Mouse (Mus musculus) embryonic stem cell, embryonic (primary cell): Measurements from ENCODE around the gene Ttc9.

Source experiments
- CTCF ChIA-PET, 4 experiments: fragments of 300-600 bp in 2 of 4; fragments of 350-600 bp in 2 of 4; sonication (Branson Sonifier 250); formaldehyde crosslinking; loops; one replicate each; lab custom pipeline; 2022; ENCODE audit warnings: inconsistent platforms in 2 of 4; lab: Charles Lee
- POLR2A ChIA-PET, 4 experiments: fragments of 300-600 bp in 2 of 4; fragments of 350-600 bp in 2 of 4; sonication (Branson Sonifier 250); formaldehyde crosslinking; loops; one replicate each; lab custom pipeline; 2022; ENCODE audit warnings: antibody characterized with exemption in 4 of 4, inconsistent platforms in 1 of 4; lab: Charles Lee

Ttc9 gene

GRCm38 (mm10) chr12:81688537-81688936 is 57.5 kb downstream of the Ttc9 start:
- ChIA-PET CTCF (interaction anchor here in 1 of 4 experiments (0.6 to 1.8 kb wide), 2 partner anchors 69 to 100 kb away, joined by 3 to 4 read pairs; no protein-coding TSS in a partner anchor), POLR2A (interaction anchor here in 2 of 4 experiments (0.9 to 2.4 kb wide), 8 partner anchors 10 to 111 kb away, joined by 3 to 12 read pairs (median 3); partner anchors contain the start of genes Map3k9 (in 1 of the 2) and Ttc9 (in 1 of the 2))

- ChIA-PET POLR2A (interaction anchor here in 2 of 4 experiments (0.6 to 2.4 kb wide), 13 partner anchors 8 to 687 kb away, joined by 3 to 12 read pairs (median 4); partner anchors contain the start of genes Cox16 (in 1 of the 2) and Ttc9 (in 1 of the 2)), CTCF (interaction anchor here in 1 of 4 experiments (0.5 kb wide), 1 partner anchor 48 kb away, joined by 4 read pairs; no protein-coding TSS in a partner anchor)
Observed at GRCm38 (mm10) chr12:81689505-81690056, 58.5 kb downstream of the Ttc9 start.

- CTCF ChIA-PET, result interaction anchor here in 1 of 4 experiments (0.5 kb wide), 1 partner anchor 47 kb away, joined by 4 read pairs; no protein-coding TSS in a partner anchor
- POLR2A ChIA-PET, result interaction anchor here in 2 of 4 experiments (0.6 to 2.4 kb wide), 15 partner anchors 8 to 687 kb away, joined by 3 to 9 read pairs (median 3); partner anchors contain the start of gene Cox16 (in 1 of the 2)
Observed at GRCm38 (mm10) chr12:81690111-81690510, 59.1 kb downstream of the Ttc9 start.

GRCm38 (mm10) chr12:81690751-81691150 is 59.7 kb downstream of the Ttc9 start:
- POLR2A ChIA-PET, result interaction anchor here in 3 of 4 experiments (0.6 to 2.4 kb wide), 15 partner anchors 8 to 1565 kb away, joined by 3 to 9 read pairs (median 3); no protein-coding TSS in a partner anchor
- CTCF ChIA-PET, result interaction anchor here in 1 of 4 experiments (1.0 kb wide), 1 partner anchor 98 kb away, joined by 3 read pairs; no protein-coding TSS in a partner anchor

- POLR2A ChIA-PET, result interaction anchor here in 3 of 4 experiments (0.6 to 2.4 kb wide), 11 partner anchors 8 to 1565 kb away, joined by 3 to 9 read pairs (median 3); no protein-coding TSS in a partner anchor
- CTCF ChIA-PET, result interaction anchor here in 1 of 4 experiments (1.0 kb wide), 1 partner anchor 97 kb away, joined by 3 read pairs; no protein-coding TSS in a partner anchor
Observed at GRCm38 (mm10) chr12:81691177-81691730, 60.2 kb downstream of the Ttc9 start.

GRCm38 (mm10) chr12:81698011-81698410 is 67.0 kb downstream of the Ttc9 start:
- ChIA-PET CTCF (interaction anchor here in 1 of 4 experiments (0.6 kb wide), 1 partner anchor 1256 kb away, joined by 3 read pairs; no protein-coding TSS in a partner anchor), POLR2A (interaction anchor here in 2 of 4 experiments (0.6 to 2.4 kb wide), 3 partner anchors 8 to 1639 kb away, joined by 3 to 9 read pairs (median 4); no protein-coding TSS in a partner anchor)

- POLR2A ChIA-PET, result interaction anchor here in 2 of 4 experiments (0.9 to 1.5 kb wide), 5 partner anchors 12 to 84 kb away, joined by 3 to 5 read pairs (median 4); partner anchors contain the start of gene Map3k9 (in 1 of the 2)
- CTCF ChIA-PET, result interaction anchor here in 3 of 4 experiments (0.5 to 1.4 kb wide), 6 partner anchors 71 to 1590 kb away, joined by 3 to 10 read pairs (median 5); partner anchors contain the start of gene Zfp36l1 (in 1 of the 3)
Observed at GRCm38 (mm10) chr12:81702903-81703302, 71.9 kb downstream of the Ttc9 start.

GRCm38 (mm10) chr12:81712618-81713017 is 81.6 kb downstream of the Ttc9 start:
- POLR2A ChIA-PET, result interaction anchor here in 2 of 4 experiments (0.6 to 1.2 kb wide), 5 partner anchors 12 to 93 kb away, joined by 3 to 4 read pairs (median 3); no protein-coding TSS in a partner anchor
- CTCF ChIA-PET, result interaction anchor here in 1 of 4 experiments (1.3 kb wide), 1 partner anchor 93 kb away, joined by 4 read pairs; no protein-coding TSS in a partner anchor
